Mouse (Mus musculus): Measurements from ENCODE around the gene Gm38394.

GRCm38 (mm10) chr1:133617908-133618307 is 43.2 kb downstream of the Gm38394 start:
- no peak for TF ChIP-seq CTCF (IDR thresholded peaks at IDR 0.05; ENCODE audit: low read depth)
- TF ChIP-seq EP300 (optimal IDR thresholded peaks at IDR 0.05): no peak

Measured in stomach, postnatal 0 days (tissue).